Mouse (Mus musculus): ENCODE data around the gene Slu7.

- TF ChIP-seq CTCF (IDR thresholded peaks at IDR 0.05; ENCODE audit: low read depth, low read length): no peak
- no peak for TF ChIP-seq TAL1 (conservative IDR thresholded peaks at IDR 0.05; ENCODE audit: low read depth, low read length)
These were observed 45.1 kb upstream of the Slu7 start for GRCm38 (mm10) chr11:43388122-43389097.
